Mouse (Mus musculus): ENCODE results near the gene Zup1. TPM values are rescaled to one million over a fixed set of nuclear protein-coding genes. Genes with fewer than 3 reads are reported as not detected.
"Not testable (repeated sequence)": the region's sequence is repeated elsewhere in the genome, so short reads cannot be mapped to it uniquely, and the experiment has no call there.

Gene Zup1
- total RNA-seq (2021), result 1 to 10 TPM; 8.2 to 9.2 TPM
- long read RNA-seq, experiment 1, transcript Zup1-202 (11 exons, 2,180 nt), result major isoform, 6 of 15 reads
- long read RNA-seq, experiment 1, partial matches to known transcripts, result 1 of 15 reads
- long read RNA-seq, experiment 1, other reads (novel, unspliced or antisense), result 8 of 15 reads
- long read RNA-seq, experiment 2, partial matches to known transcripts, result 0 of 4 reads
- long read RNA-seq, experiment 2, other reads (novel, unspliced or antisense), result 3 of 4 reads

DNA sequence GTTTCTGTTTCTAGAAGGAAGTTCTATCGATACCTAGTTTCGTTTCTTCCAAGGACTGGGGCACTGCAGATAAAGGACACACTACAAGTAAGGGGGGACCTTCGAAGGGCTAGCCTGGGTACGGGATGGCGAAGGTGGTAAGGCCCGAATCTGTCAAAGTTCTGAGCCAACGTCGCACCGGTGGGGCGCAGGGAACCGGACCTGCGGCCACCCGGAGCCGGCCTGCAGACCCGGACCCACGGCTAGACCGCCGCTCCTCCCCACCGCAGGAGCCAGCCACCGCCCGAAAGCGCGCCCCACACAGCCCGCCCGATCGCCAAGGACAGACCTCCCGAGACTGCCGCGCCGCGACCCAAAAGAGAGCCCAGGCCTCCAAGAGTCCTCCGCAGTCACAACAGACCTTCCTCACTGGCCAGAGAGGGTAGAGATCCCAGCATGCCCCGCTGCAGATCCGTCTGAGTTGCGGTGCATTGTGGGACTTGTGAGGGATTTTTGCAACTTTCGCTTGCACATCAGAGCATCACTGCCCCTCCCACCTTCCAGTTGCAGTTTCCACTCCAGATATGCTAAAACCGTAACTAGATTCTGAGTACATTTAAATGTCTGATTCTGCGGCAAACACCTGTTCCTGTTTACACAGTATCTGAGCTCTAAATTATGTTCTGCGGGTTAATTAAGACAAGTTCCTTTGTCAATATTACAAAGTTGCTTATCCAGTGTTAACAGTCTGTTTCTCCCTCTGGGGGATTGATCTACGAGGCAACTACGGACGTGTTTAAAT, at the start of gene Zup1:
Gene Zup1, minus strand, starts transcription at position 467 of the 781 bp plus-strand sequence.
- intact Hi-C loops (cut with DNase I), result no loop called here

DNA sequence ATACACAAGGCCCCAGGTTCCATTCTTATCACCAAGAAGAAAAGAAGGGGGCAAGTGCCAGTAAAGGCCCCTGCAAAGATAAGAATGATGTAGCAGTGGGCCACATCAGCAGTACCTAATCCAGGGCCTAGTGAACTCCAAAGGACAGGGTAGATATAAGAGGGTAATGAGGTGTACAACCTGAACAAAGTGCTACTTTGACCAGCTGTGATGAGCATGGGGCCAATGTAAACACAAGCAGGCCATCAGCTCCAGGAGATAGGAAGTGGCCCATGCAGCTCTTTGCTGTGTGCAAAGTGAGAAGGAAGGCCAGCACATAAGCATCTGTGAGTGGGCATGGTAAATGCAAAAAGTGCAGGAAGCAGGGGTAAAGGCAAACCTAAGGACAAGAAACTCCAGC, 47.3 kb upstream of the Zup1 start:
- intact Hi-C loops (cut with DNase I), result no loop called here
- DNase-seq, result no peak

More for the DNA sequence above, at the start of gene Zup1:
- peak; percentile 75 to 84 for DNase-seq

GRCm38 (mm10) chr10:33996686-33997085, 45.6 kb upstream of the Zup1 start:
- intact Hi-C loops (cut with DNase I); DNase-seq: not testable (repeated sequence)

DNA sequence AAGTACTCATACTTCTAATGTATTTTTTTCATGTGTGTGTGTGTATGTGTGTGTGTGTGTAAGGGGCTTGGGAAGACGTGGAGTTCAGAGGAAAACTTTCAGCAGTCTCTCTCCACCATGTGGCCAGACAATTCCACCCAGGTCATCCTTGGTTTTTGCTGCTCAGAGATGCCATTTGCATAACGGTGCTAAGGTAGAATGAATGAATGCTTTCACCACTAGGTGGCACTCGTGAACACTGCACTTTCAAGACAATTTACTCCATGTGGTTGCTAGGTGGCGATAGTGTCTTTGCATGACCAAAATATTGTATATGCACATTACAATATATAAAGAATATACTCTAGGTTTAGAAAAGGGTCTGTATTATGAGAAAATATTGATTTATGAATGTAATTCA, 35.7 kb upstream of the Zup1 start:
- intact Hi-C loops (cut with DNase I), result loop anchor here (5.0 to 10.0 kb wide), 2 partner anchors 48 to 111 kb away; partner anchors contain the start of genes Calhm5 and Trappc3l
- peak; percentile 51 to 75 for DNase-seq

DNA sequence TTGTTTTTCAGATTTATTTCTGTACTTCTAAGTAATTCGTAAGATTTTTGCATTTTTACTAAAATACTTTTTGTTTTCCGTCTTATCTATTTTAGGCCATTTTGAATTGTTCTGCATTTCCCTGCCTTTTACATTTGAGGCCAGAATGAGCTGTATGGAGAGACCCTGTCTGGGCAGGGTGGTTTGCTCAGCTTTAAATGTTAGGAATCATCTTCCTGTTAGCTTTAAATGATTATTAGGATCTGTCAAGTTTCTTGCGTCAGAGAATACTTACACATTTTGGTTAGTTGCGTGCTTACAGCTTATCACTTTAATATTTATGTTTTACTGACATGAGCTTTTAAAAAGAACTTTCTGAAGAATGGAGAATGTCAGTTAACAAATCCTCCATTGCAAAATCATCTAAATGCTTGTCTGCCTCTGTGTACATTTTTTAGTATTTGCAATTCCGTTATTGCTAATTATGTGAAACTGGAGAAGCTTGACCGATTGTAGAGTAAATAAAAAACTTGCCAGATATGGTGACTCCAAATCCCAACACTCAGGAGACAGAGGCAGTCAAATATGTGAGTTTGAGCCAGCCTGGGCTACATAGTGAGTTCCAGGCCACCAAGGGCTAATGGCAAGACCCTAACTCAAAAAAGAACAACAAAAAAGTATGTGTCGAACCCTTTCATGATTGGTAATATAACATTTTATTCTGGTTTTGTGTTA, 23.9 kb upstream of the Zup1 start:
- intact Hi-C loops (cut with DNase I), result no loop called here
- no peak for DNase-seq

- no peak for DNase-seq
- intact Hi-C loops (cut with DNase I), result no loop called here
These were observed 1.4 kb upstream of the Zup1 start for GRCm38 (mm10) chr10:33952509-33952908.

DNA sequence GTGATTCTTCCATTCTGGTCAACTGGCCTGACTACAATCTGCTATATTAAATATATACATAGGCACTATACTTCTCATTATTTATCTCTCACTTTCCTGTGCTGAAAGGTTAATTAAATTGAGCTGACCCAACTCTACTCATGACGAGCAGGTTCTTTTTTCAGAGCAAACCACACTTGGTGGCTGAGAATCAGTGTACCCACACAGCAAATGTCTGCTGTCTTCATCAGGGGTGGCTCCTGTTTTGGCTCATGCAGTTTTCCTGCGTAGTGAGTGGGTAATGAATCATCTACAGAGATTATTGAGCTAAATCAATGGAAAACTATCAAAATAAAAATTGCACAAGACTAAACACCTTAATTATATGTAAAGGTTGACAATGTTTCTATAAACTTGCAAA, 4.7 kb downstream of the Zup1 start:
- intact Hi-C loops (cut with DNase I), result no loop called here

DNA sequence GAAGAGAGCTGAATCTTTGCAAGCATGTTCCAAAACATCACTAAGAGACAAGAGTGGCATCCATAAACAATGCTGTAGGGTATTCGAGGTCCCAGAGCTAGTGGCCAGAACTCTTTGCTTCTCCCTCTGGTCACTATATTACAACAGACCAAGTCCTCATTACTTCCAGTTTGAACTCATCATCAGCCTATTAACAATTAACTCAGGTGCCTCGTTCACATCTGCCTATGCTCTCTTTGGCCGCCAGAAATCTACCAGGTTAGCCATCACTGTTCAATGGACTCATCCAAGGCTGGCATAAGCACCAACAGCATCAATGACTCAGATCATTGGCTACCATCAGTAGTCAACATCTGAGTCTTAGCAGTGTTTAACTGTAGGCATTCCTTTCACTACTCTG, 5.7 kb downstream of the Zup1 start:
- intact Hi-C loops (cut with DNase I), result no loop called here
- no peak for DNase-seq

More for the DNA sequence above, 4.7 kb downstream of the Zup1 start:
- DNase-seq, result no peak

- no peak for DNase-seq
- intact Hi-C loops (cut with DNase I), result no loop called here
These were observed 10.4 kb downstream of the Zup1 start for GRCm38 (mm10) chr10:33940702-33941101.

DNA sequence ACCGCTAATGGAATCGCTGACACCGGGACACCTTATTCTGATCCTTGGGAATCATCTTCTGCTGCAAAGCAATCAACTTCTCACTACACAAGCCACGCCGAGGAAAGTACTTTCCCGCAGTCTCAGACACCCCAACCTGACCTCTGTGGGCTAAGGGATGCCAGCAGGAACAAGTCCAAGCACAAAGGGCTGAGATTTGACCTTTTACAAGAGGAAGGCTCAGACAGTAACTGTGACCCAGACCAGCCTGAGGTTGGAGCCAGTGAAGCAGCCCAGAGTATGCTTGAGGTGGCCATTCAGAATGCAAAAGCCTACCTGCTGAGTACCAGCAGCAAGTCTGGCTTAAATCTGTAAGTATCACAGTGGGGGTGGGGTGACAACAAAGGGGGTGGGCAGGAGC, 45.6 kb downstream of the Zup1 start:
- intact Hi-C loops (cut with DNase I), result no loop called here
- no peak for DNase-seq

- DNase-seq, result peak in 1 of 2 experiments; percentile 9
- intact Hi-C loops (cut with DNase I), result no loop called here
These were observed 46.3 kb downstream of the Zup1 start, which contains the start of gene Rsph4a for GRCm38 (mm10) chr10:33904530-33905481. TSS of gene Rsph4a (plus strand) at chr10:33905111.

DNA sequence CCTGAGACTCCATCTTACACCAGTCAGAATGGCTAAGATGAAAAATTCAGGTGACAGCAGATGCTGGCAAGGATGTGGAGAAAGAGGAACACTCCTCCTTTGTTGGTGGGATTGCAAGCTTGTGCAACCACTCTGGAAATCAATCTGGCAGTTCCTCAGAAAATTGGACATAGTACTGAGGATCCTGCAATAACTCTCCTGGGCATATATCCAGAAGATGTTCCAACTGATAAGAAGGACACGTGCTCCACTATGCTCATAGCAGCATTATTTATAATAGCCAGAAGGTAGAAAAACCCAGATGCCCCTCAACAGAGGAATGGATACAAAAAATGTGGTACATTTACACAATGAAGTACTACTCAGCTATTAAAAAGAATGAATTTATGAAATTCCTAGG, 49.5 kb downstream of the Zup1 start:
- intact Hi-C loops (cut with DNase I); DNase-seq: not testable (repeated sequence)

GRCm38 (mm10) chr10:33882411-33882810, 68.7 kb downstream of the Zup1 start:
- DNase-seq; intact Hi-C loops (cut with DNase I): not testable (repeated sequence)

- intact Hi-C loops (cut with DNase I), result no loop called here
- DNase-seq, result no peak
These were observed 78.2 kb downstream of the Zup1 start for GRCm38 (mm10) chr10:33872672-33873398.

DNA sequence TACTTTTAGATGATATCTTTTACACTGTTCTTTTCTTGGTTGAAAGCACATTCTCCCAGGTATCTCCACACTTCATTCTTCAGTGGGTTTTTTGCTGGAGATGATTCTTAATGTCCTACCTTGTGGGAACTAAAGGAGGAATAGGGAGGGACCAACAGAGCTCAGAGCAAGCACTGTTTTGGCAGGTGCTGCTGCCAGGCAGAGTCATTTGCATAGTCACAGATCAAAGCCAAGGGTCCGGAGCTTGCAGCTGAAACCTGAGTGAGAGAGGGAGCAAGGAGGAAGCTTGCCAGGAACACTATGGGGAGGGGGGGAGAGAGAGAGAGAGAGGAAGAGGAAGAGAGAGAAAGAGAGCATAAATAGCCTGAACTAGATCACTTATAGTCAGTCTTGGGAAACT, 80.6 kb downstream of the Zup1 start:
- DNase-seq, result no peak
- intact Hi-C loops (cut with DNase I), result no loop called here

Measured in heart, postnatal 14 days (tissue).